Mouse (Mus musculus) hindbrain, embryonic 12.5 days (tissue): ENCODE results near the gene Ccdc13. TPM values are rescaled to one million over a fixed set of nuclear protein-coding genes. Genes with fewer than 3 reads are reported as not detected.

ENCODE experiments used
- ATAC-seq: fragments of 200-750 bp; cut with Nextera tagmentation; 2 replicates; pipeline ENCODE4 v1.8.0; 2017; ENCODE audit warnings: moderate TSS enrichment; ENCODE audit not compliant: low FRiP score
- H3K27ac ChIP-seq: fragments of 300-500 bp; sonication (generic); 2 replicates; pipeline ENCODE4 v1.5.1; 2016; ENCODE audit warnings: mild to moderate bottlenecking
- H3K27me3 ChIP-seq: fragments of 300-500 bp; sonication (generic); 2 replicates; pipeline ENCODE4 v1.6.1; 2016; ENCODE audit warnings: mild to moderate bottlenecking
- H3K36me3 ChIP-seq: fragments of 300-500 bp; sonication (generic); 2 replicates; pipeline ENCODE4 v1.6.1; 2016; ENCODE audit warnings: mild to moderate bottlenecking
- H3K4me1 ChIP-seq: fragments of 300-500 bp; sonication (generic); 2 replicates; pipeline ENCODE4 v1.6.1; 2016
- H3K4me2 ChIP-seq: fragments of 300-500 bp; sonication (generic); replicated peaks from 2 replicates; pipeline ENCODE4 v1.6.1; 2016; ENCODE audit warnings: mild to moderate bottlenecking
- H3K4me3 ChIP-seq: fragments of 300-500 bp; sonication (generic); 2 replicates; pipeline ENCODE4 v1.5.1; 2016; ENCODE audit warnings: mild to moderate bottlenecking
- H3K9ac ChIP-seq: fragments of 300-500 bp; sonication (generic); 2 replicates; pipeline ENCODE4 v1.6.1; 2016; ENCODE audit warnings: mild to moderate bottlenecking, moderate library complexity
- H3K9me3 ChIP-seq: fragments of 300-500 bp; sonication (generic); replicated peaks from 2 replicates; pipeline ENCODE4 v1.6.1; 2016; ENCODE audit warnings: mild to moderate bottlenecking
- WGBS: fragments of 180-500 bp; shearing (Covaris S2); methylation state at CpG from one replicate; pipeline ENCODE4 v1.1.7; 2016; 5-methylcytosine and 5-hydroxymethylcytosine counted together
- polyA plus RNA-seq: library from polyadenylated mRNA; unstranded; fragments of >200 nt; fragmentation: Nextera tagmentation; extraction: Ambion mirVana; gene quantifications from 2 replicates; pipeline ENCODE4 v1.2.1, GENCODE M21; 2016

Ccdc13 gene
- polyA plus RNA-seq, 1 experiment from 2014 or later: 4.4 TPM

DNA sequence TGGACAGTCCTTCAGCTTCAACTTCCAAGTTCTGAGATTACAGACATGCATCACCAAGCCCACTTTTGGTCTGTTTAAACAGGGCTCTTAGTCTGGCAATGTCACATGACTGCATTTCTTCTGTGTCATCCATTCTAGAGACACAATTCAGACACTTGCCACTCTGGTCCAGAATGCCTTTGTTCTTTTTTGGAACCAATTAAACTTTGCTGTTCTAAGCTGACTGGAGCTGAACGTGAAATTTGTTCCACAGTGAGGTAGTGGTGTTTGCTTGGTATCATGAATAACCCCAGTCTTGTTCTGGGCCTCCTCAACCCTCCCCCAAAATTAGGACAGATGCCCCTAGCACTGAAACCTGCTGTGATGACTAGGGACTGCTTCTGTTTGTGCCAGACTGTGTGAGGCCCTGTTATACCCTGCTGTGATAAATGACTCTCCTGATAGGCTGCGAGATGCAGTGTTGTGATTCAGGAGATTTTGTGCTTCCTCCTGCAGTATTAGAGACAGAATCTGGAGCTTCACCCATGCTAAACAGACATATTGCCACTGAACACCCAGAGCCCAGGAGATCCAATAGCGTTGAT lies 26.3 kb upstream of the Ccdc13 start:
- Histone ChIP-seq H3K4me1 (peaks cover 4% of the 10 kb centered on the region; the same call in 1 of the 2 replicates), H3K9me3 (no peaks in the 10 kb centered on the region), H3K27me3 (0 out of 2 replicates have a peak, but pooled peaks cover 4% of the 10 kb centered on the region), H3K4me2 (no peak overlapping the region), H3K36me3 (no peaks in the 10 kb centered on the region), H3K4me3 (no peak overlapping the region), H3K9ac (no peak overlapping the region), H3K27ac (no peak overlapping the region)
- no peak for ATAC-seq
- 40% methylated on average over 3 of the region's 3 CpGs for WGBS

DNA sequence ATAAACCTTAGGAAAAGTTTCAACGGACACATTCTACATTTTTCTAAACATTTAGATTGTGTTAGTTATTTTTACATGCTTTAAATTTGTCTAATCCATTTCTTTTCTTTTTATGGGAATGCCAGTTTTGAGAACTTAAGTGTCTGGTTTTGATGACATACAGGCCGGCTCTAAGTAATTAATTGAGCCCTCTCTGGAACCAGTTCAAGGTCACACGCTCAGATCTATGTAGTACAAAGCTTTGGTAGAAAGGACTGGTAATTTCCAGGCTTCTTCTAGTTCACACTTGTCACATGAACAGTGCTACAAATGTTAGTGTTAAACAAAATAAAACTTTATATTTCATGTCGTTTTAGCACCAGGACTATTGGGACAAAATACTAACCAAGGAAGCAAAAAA lies 25.6 kb upstream of the Ccdc13 start:
- WGBS: 75% methylated on average over 4 of the region's 4 CpGs

DNA sequence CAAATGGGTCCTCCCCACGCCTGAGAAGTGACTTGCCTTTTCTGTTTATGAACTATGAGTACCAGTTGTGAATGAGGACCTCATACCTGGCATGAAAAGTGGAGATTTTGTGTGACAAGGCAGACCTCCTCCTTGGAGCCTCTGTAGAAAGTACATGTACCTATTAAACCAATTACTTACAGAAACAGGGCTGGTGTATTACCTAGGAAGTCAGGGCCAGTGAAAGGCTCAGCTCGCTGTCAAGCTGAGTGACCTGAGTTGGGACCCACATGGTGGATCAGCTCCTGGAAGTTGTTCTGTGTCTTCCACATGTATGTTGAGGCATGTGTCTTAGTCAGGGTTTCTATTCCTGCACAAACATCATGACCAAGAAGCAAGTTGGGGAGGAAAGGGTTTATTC lies 21.7 kb upstream of the Ccdc13 start:
- ATAC-seq: no peak
- WGBS: 83% methylated on average over 2 of the region's 2 CpGs

More for the DNA sequence above, 25.6 kb upstream of the Ccdc13 start:
- Histone ChIP-seq H3K27me3 (0 out of 2 replicates have a peak, but pooled peaks cover 4% of the 10 kb centered on the region), H3K27ac (no peak overlapping the region), H3K4me3 (no peak overlapping the region), H3K4me2 (no peak overlapping the region), H3K9ac (no peak overlapping the region), H3K4me1 (peaks cover 4% of the 10 kb centered on the region; the same call in 1 of the 2 replicates), H3K36me3 (no peaks in the 10 kb centered on the region), H3K9me3 (no peaks in the 10 kb centered on the region)
- ATAC-seq: no peak

DNA sequence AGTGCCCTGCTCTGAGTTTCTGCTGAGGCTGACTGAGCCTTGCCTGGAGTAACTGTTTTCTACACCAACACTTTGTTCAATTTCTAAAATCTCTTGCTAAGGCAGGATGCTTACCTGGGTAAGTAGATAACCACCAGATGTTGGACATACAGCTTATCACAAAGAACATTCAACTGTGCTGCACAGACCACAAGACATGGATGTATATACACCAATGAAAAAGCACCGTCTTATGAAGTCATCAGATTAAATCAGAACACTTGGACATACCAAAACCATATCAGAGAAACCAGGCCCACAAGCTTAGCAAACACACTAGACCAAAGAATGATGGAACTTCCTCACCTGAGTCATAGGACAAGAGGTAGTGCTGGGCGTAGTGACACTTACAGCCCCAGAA lies 20.1 kb upstream of the Ccdc13 start:
- no peak for ATAC-seq
- 100% methylated on average over 2 of the region's 2 CpGs for WGBS
- no peak overlapping the region for H3K9ac ChIP-seq
- peaks cover 11% of the 10 kb centered on the region for H3K4me1 ChIP-seq
- no peaks in the 10 kb centered on the region for H3K36me3 ChIP-seq
- no peak overlapping the region for H3K4me3 ChIP-seq
- no peak overlapping the region for H3K27ac ChIP-seq
- H3K4me2 ChIP-seq: no peak overlapping the region
- no peaks in the 10 kb centered on the region for H3K27me3 ChIP-seq
- no peaks in the 10 kb centered on the region for H3K9me3 ChIP-seq

More for the DNA sequence above, 21.7 kb upstream of the Ccdc13 start:
- H3K27ac ChIP-seq: no peak overlapping the region
- H3K4me2 ChIP-seq: no peak overlapping the region
- H3K9ac ChIP-seq: no peak overlapping the region
- H3K9me3 ChIP-seq: no peaks in the 10 kb centered on the region
- H3K27me3 ChIP-seq: no peaks in the 10 kb centered on the region
- no peaks in the 10 kb centered on the region for H3K36me3 ChIP-seq
- peaks cover 15% of the 10 kb centered on the region for H3K4me1 ChIP-seq
- H3K4me3 ChIP-seq: no peak overlapping the region

DNA sequence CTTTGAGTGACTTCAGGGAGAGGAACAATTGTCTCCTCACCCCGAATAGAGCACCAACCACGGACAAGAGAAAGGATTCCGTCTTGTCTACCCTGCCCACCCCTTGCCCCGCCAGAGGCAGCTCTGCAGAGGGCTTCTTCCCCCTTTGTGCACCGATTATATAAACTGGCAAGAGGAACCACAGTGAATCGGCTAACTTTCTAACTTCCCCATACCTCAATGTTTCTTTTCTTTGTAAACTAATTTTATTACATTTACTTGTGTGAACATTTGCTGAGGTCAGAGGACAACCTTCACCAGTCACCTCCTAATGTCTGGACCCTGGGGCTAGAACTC lies 18.9 kb upstream of the Ccdc13 start, which contains the start of gene Higd1a:
Gene Higd1a (minus strand): TSS at position 210 of the 336 bp plus-strand sequence.
- H3K27me3 ChIP-seq: no peaks in the 10 kb centered on the region
- WGBS: 15% methylated on average over 6 of the region's 6 CpGs
- H3K4me1 ChIP-seq: peaks cover 11% of the 10 kb centered on the region
- ATAC-seq: no peak; the same call in 1 of the 2 replicates
- H3K4me2 ChIP-seq: peak within 1 kb of the TSS; percentile 88
- peak within 1 kb of the TSS; percentile 94 for H3K27ac ChIP-seq
- H3K9me3 ChIP-seq: no peaks in the 10 kb centered on the region
- H3K4me3 ChIP-seq: peak within 1 kb of the TSS; percentile 84
- peak within 1 kb of the TSS; percentile 91 for H3K9ac ChIP-seq
- H3K36me3 ChIP-seq: no peaks in the 10 kb centered on the region

DNA sequence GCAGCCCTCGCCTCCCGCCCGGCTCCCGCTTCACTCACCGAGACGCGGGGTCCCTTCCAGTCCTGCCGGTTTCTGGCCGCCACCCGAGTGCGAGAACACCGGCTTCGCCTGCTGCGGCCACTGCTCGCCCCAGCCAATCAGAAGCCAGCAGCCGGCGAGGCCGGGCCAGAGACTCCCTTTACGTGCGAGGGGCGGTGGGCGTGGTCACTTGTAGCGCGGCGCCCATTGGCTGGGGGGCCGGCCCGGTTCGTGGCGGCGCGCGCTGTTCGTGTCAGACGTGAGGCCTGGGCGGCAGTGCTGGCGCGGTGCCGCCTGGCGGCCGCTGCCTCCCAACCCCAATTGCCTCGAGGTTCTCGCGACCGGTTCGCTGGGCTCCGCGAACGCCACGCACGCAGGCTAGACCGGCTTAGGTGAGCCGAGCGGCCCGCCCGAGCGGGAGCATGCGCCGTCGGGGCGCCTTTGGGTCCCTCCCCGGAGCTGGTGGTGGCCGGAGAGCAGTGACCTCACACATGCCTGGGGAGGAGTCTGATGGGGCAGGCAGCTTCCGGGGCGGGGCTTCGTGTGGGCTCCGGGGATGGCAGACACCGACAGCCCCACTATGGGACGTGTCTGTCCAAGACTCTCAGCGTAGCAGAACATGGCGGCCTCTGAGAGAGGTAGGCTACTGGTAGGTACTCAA lies 18.4 kb upstream of the Ccdc13 start:
- peak; percentile 98 for ATAC-seq
- peak overlapping the region; percentile 91 for H3K9ac ChIP-seq
- under 1% methylated on average over 70 of the region's 70 CpGs for WGBS
- no peaks in the 10 kb centered on the region for H3K36me3 ChIP-seq
- no peaks in the 10 kb centered on the region for H3K27me3 ChIP-seq
- no peaks in the 10 kb centered on the region for H3K9me3 ChIP-seq
- H3K4me1 ChIP-seq: peaks cover 11% of the 10 kb centered on the region
- H3K4me3 ChIP-seq: peak overlapping the region; percentile 84
- peak overlapping the region; percentile 88 for H3K4me2 ChIP-seq
- H3K27ac ChIP-seq: peak overlapping the region; percentile 94

DNA sequence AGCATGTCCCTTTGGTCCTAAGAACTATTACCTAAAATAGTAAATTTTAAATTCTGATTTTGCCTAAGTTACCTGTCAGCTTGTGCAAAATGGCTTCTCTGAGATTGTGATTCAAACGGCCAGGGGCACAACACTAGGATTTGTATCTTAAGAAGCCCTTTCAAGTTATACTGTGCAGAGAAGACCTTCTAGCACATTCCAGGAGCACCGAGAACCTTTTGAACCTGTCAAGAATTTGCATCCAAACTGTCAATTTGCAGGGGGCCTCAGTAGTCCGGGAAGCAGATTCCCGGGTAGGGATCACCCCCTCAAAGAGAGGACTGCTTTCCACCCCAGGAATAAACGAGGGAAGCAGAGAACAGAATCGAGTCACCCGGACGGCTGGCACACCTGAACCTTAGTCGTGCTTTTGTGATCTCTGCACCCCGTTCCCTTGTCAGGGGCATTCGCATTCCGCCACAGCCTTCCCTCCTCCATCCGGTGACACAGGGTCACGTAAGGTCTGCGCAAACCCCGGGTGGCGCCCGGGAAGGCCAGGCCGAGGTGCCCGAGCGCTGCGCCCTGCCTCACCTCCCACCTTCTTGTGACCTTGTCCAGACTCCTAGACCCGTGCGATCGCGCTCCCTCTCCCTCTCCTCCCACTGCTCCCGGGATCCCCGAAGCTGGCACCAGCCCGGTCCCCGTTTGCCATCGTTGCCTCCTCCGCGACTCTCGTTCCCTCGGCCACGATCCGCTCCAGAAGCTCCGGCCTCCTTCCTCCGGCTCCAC lies 17.6 kb upstream of the Ccdc13 start:
- Histone ChIP-seq H3K4me1 (peaks cover 11% of the 10 kb centered on the region), H3K9me3 (no peaks in the 10 kb centered on the region), H3K27ac (peak overlapping the region; percentile 94), H3K4me2 (peak overlapping the region; percentile 88), H3K4me3 (peak overlapping the region; percentile 84), H3K27me3 (no peaks in the 10 kb centered on the region), H3K36me3 (peaks cover 3% of the 10 kb centered on the region; the same call in 1 of the 2 replicates), H3K9ac (peak overlapping the region; percentile 91)
- under 1% methylated on average over 39 of the region's 39 CpGs for WGBS
- no peak; the same call in 1 of the 2 replicates for ATAC-seq

DNA sequence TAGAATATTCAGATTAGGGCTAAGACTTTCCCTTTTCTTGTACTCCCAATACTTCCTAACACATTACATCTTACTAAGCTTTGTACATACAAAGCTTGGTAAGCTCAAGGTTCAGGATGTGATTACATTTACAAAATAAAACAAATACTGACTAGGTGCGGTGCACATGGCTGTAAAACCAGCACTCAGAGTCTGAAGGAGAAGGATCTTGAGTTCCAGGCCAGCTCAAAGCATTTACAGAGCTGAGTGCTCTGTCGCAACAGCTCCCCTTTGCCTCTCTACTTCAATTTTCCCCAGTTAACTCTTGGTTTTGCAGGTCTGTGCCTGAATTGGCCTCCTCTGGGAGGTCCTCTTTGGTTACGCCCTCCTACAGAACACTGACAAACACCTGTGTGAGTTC lies 15.0 kb upstream of the Ccdc13 start:
- no peak for ATAC-seq
- Histone ChIP-seq H3K27ac (no peak overlapping the region), H3K4me1 (peaks cover 11% of the 10 kb centered on the region), H3K4me3 (no peak overlapping the region), H3K36me3 (peaks cover 15% of the 10 kb centered on the region), H3K9ac (no peak overlapping the region), H3K27me3 (no peaks in the 10 kb centered on the region), H3K4me2 (no peak overlapping the region), H3K9me3 (no peaks in the 10 kb centered on the region)
- WGBS: 94% methylated on average over 3 of the region's 3 CpGs

DNA sequence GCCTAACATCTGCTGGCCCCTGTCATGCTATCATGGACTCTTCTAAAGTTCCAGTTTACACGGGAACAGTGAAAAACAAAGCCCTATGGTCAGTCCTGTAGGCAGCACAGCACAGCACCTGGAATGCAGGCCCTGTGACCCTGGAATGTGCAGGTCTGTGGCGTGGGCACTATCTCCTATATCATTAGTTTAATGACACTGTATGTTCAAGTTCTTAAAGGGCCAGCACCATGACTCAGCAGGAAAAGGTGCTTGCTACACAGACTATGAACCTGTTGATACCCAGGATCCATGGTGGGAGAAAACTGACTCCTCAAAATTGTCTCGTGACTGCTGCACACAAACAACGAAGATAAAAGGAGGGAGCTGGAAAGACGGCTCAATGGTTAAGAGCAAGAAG lies 8.6 kb upstream of the Ccdc13 start:
- Histone ChIP-seq H3K9me3 (no peaks in the 10 kb centered on the region; the same call in 1 of the 2 replicates), H3K27me3 (no peaks in the 10 kb centered on the region), H3K4me3 (no peak overlapping the region), H3K9ac (no peak overlapping the region), H3K27ac (no peak overlapping the region), H3K4me2 (no peak overlapping the region), H3K36me3 (peaks cover 30% of the 10 kb centered on the region), H3K4me1 (no peaks in the 10 kb centered on the region)
- ATAC-seq: no peak
- WGBS: 78% methylated on average over 5 of the region's 5 CpGs

DNA sequence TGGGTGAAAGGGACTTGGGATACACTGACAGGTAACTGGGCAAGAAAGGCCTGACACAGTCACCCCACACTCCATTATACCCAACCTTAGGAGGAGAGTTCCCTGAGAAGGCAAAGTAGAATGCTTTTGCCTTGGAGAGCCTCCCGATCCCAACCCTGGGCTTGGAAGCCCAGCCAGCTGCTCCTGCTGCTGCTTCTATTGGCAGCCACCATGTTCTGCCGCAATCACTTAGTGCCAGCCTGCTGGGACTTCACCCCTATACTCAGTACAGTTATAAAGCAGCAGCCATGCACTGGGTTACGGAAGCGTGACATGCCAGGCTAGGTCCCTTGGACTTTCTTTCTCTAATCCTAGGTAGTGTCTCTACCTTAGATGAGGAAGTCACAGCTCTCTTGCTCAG lies 7.9 kb upstream of the Ccdc13 start:
- Histone ChIP-seq H3K4me2 (no peak overlapping the region), H3K9ac (no peak overlapping the region), H3K4me1 (no peaks in the 10 kb centered on the region), H3K27ac (no peak overlapping the region), H3K4me3 (no peak overlapping the region), H3K9me3 (no peaks in the 10 kb centered on the region; the same call in 1 of the 2 replicates), H3K36me3 (peaks cover 30% of the 10 kb centered on the region), H3K27me3 (no peaks in the 10 kb centered on the region)
- ATAC-seq: no peak
- WGBS: 97% methylated on average over 4 of the region's 4 CpGs

DNA sequence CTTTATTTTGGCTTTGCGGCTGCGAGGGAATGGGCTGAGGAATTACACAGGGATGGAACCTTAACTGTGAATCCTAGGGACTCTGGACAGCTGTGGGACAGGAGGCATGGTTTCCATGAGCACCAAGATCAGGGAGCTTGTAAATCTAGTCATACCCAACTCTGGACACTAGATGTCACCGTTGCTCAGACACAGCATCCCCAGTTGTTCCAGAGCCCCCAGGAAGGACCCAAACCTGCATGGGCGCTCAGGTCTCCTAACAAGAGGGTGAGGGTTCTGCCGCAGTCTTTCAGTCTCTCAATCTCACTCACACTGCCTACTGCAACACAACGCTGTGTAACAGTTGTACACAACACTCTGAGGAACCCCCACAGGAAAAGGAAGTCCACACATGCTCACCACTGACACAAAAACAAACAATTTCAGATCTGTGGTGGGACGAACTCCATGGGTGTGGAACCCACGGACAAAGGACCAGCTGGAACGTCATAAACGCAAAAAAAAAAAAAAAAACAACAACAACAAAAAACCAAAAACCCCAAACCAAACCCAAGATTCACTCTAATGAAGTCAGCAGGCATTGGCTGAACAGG lies 7.4 kb upstream of the Ccdc13 start:
- H3K36me3 ChIP-seq: peaks cover 25% of the 10 kb centered on the region
- no peak overlapping the region for H3K4me2 ChIP-seq
- 60% methylated on average over 10 of the region's 10 CpGs for WGBS
- H3K9ac ChIP-seq: no peak overlapping the region
- H3K4me1 ChIP-seq: no peaks in the 10 kb centered on the region
- no peak overlapping the region for H3K4me3 ChIP-seq
- H3K27me3 ChIP-seq: no peaks in the 10 kb centered on the region; the same call in 1 of the 2 replicates
- 0 out of 2 replicates have a peak, but pooled peaks have one; percentile 19 for ATAC-seq
- H3K9me3 ChIP-seq: no peaks in the 10 kb centered on the region; the same call in 1 of the 2 replicates
- no peak overlapping the region for H3K27ac ChIP-seq

DNA sequence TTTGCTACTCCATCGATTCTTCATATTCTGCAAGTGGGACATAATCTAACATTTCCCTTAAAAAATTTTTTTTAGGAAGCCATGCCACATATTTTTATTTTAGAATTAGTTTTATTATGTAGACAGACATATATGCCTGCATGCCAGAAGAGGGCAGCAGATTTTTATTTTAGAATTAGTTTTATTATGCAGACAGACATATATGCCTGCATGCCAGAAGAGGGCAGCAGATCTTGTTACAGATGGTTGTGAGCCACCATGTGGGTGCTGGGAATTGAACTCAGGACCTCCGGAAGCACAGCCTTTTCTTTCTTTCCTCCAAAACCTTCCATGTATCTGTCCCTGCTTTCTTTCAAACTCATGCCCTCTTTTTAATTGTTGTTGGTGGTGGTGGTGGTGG lies 3.7 kb upstream of the Ccdc13 start:
- no peak overlapping the region for H3K4me2 ChIP-seq
- no peaks in the 10 kb centered on the region; the same call in 1 of the 2 replicates for H3K9me3 ChIP-seq
- no peak for ATAC-seq
- 99% methylated on average over 2 of the region's 2 CpGs for WGBS
- H3K36me3 ChIP-seq: peaks cover 6% of the 10 kb centered on the region; the same call in 1 of the 2 replicates
- H3K27ac ChIP-seq: no peak overlapping the region
- no peak overlapping the region for H3K9ac ChIP-seq
- H3K4me1 ChIP-seq: peaks cover 7% of the 10 kb centered on the region
- no peaks in the 10 kb centered on the region; the same call in 1 of the 2 replicates for H3K27me3 ChIP-seq
- no peak overlapping the region for H3K4me3 ChIP-seq
